15 mouse cellular contexts compared by ENCODE assay signal in genomic region chr1:179386237-179386975, GRCm38 (mm10).
DNase-seq lines count a peak whose midpoint lies in the region; ATAC-seq lines count a peak whose summit lies in the region.
"Had no signal": no experiment of that assay in that cellular context is flagged by ENCODE, and none has a peak within 500 bp of the region (broad histone marks: within the 10 kb centered on the region; RNA-seq: fewer than 3 reads in every experiment).

No protein-coding gene starts in this region.

- no peaks in the 10 kb centered on the region for H3K27me3 ChIP-seq in forebrain, embryonic 11.5 days (ENCODE audit: control insufficient read depth, insufficient read depth, low read length)
- H3K27me3 ChIP-seq in forebrain, embryonic 14.5 days (replicated peaks; ENCODE audit: control insufficient read depth, insufficient read depth, low read length): no peaks in the 10 kb centered on the region
- no peaks in the 10 kb centered on the region for H3K27me3 ChIP-seq in midbrain, embryonic 10.5 days (ENCODE audit: low read depth, poor library complexity, severe bottlenecking)
- no peaks in the 10 kb centered on the region for H3K27me3 ChIP-seq in midbrain, embryonic 14.5 days (ENCODE audit: control insufficient read depth, insufficient read depth, low read length)
- H3K27me3 ChIP-seq in kidney, embryonic 16.5 days (ENCODE audit: insufficient read depth, low read length): no peaks in the 10 kb centered on the region
- no peaks in the 10 kb centered on the region for H3K27me3 ChIP-seq in midbrain, embryonic 15.5 days (replicated peaks)
- H3K27me3 ChIP-seq: hindbrain, embryonic 12.5 days had no signal

- H3K36me3 ChIP-seq in forebrain, embryonic 11.5 days (ENCODE audit: control insufficient read depth, insufficient read depth, low read length): no peaks in the 10 kb centered on the region
- no peaks in the 10 kb centered on the region for H3K36me3 ChIP-seq in forebrain, embryonic 14.5 days (ENCODE audit: control insufficient read depth, insufficient read depth, low read length)
- H3K36me3 ChIP-seq in midbrain, embryonic 10.5 days: no peaks in the 10 kb centered on the region
- H3K36me3 ChIP-seq in midbrain, embryonic 14.5 days (ENCODE audit: control insufficient read depth, insufficient read depth, low read length): no peaks in the 10 kb centered on the region
- no peaks in the 10 kb centered on the region for H3K36me3 ChIP-seq in kidney, embryonic 16.5 days (ENCODE audit: insufficient read depth, low read length)
- H3K36me3 ChIP-seq in midbrain, embryonic 15.5 days (replicated peaks): no peaks in the 10 kb centered on the region
- H3K36me3 ChIP-seq: hindbrain, embryonic 12.5 days had no signal

- no peak overlapping the region for H3K4me2 ChIP-seq in forebrain, embryonic 11.5 days (ENCODE audit: low read depth, low read length, severe bottlenecking)
- no peak overlapping the region for H3K4me2 ChIP-seq in forebrain, embryonic 14.5 days (ENCODE audit: low read length)
- H3K4me2 ChIP-seq in midbrain, embryonic 14.5 days (ENCODE audit: low read length): no peak overlapping the region
- no peak overlapping the region for H3K4me2 ChIP-seq in kidney, embryonic 16.5 days (replicated peaks; ENCODE audit: low read depth, low read length)
- H3K4me2 ChIP-seq in midbrain, embryonic 15.5 days: no peak overlapping the region
- H3K4me2 ChIP-seq: hindbrain, embryonic 12.5 days had no signal

- no peak overlapping the region for H3K4me3 ChIP-seq in forebrain, embryonic 11.5 days (ENCODE audit: low read depth, low read length)
- H3K4me3 ChIP-seq in forebrain, embryonic 14.5 days (ENCODE audit: low read depth, low read length): no peak overlapping the region
- H3K4me3 ChIP-seq in midbrain, embryonic 10.5 days: no peak overlapping the region
- no peak overlapping the region for H3K4me3 ChIP-seq in midbrain, embryonic 14.5 days (replicated peaks; ENCODE audit: low read depth, low read length)
- H3K4me3 ChIP-seq in kidney, embryonic 16.5 days (ENCODE audit: low read length): no peak overlapping the region
- H3K4me3 ChIP-seq in midbrain, embryonic 15.5 days: no peak overlapping the region
- H3K4me3 ChIP-seq: hindbrain, embryonic 12.5 days had no signal

- H3K4me1 ChIP-seq in forebrain, embryonic 11.5 days (replicated peaks; ENCODE audit: control insufficient read depth, insufficient read depth, low read length): no peaks in the 10 kb centered on the region
- H3K4me1 ChIP-seq in forebrain, embryonic 14.5 days (ENCODE audit: control insufficient read depth, insufficient read depth, low read length): no peaks in the 10 kb centered on the region
- H3K4me1 ChIP-seq in midbrain, embryonic 10.5 days: peaks cover 9% of the 10 kb centered on the region
- 0 out of 2 replicates have a peak, but pooled peaks cover 8% of the 10 kb centered on the region for H3K4me1 ChIP-seq in midbrain, embryonic 14.5 days (ENCODE audit: control insufficient read depth, insufficient read depth, low read length)
- H3K4me1 ChIP-seq in kidney, embryonic 16.5 days (ENCODE audit: insufficient read depth, low read length): peaks cover 6% of the 10 kb centered on the region; the same call in 1 of the 2 replicates
- H3K4me1 ChIP-seq in midbrain, embryonic 15.5 days: peaks cover 5% of the 10 kb centered on the region

- WGBS in forebrain, embryonic 11.5 days: 57% methylated on average over 15 of the region's 15 CpGs
- WGBS in forebrain, embryonic 14.5 days: 55% methylated on average over 15 of the region's 15 CpGs
- WGBS in midbrain, embryonic 10.5 days: 63% methylated on average over 15 of the region's 15 CpGs
- WGBS in midbrain, embryonic 14.5 days: 47% methylated on average over 15 of the region's 15 CpGs
- WGBS in kidney, embryonic 16.5 days: 38% methylated on average over 15 of the region's 15 CpGs
- WGBS in midbrain, embryonic 15.5 days: 47% methylated on average over 15 of the region's 15 CpGs

- no peak overlapping the region for H3K9ac ChIP-seq in forebrain, embryonic 11.5 days (ENCODE audit: low read length)
- no peak overlapping the region for H3K9ac ChIP-seq in forebrain, embryonic 14.5 days (ENCODE audit: low read length)
- H3K9ac ChIP-seq in midbrain, embryonic 14.5 days (replicated peaks; ENCODE audit: low read length): no peak overlapping the region
- no peak overlapping the region for H3K9ac ChIP-seq in kidney, embryonic 16.5 days (replicated peaks; ENCODE audit: low read length)
- no peak overlapping the region for H3K9ac ChIP-seq in midbrain, embryonic 15.5 days
- H3K9ac ChIP-seq: forebrain, postnatal 0 days; hindbrain, embryonic 12.5 days had no signal

- DNase-seq in forebrain, embryonic 11.5 days (ENCODE audit: low spot score): peak; percentile 50
- DNase-seq in forebrain, embryonic 14.5 days (ENCODE audit: low spot score): no peak
- no peak for DNase-seq in midbrain, embryonic 10.5 days (ENCODE audit: low spot score)
- no peak for DNase-seq in midbrain, embryonic 14.5 days
- DNase-seq: adrenal gland, adult 8-10 months; forebrain, postnatal 0 days; gastrocnemius, postnatal 36 days; left cerebral cortex, postnatal 4 days; right cerebral cortex, postnatal 25 days had no signal

- H3K27ac ChIP-seq in forebrain, embryonic 11.5 days (ENCODE audit: low read depth, low read length): no peak overlapping the region
- no peak overlapping the region for H3K27ac ChIP-seq in forebrain, embryonic 14.5 days (ENCODE audit: low read depth, low read length)
- peak overlapping the region; percentile 6; the same call in 1 of the 2 replicates for H3K27ac ChIP-seq in midbrain, embryonic 10.5 days (replicated peaks)
- H3K27ac ChIP-seq in midbrain, embryonic 14.5 days (replicated peaks; ENCODE audit: low read depth, low read length): no peak overlapping the region
- H3K27ac ChIP-seq in kidney, embryonic 16.5 days (ENCODE audit: low read length): no peak overlapping the region
- H3K27ac ChIP-seq in midbrain, embryonic 15.5 days: no peak overlapping the region
- H3K27ac ChIP-seq: hindbrain, embryonic 12.5 days had no signal

- H3K9me3 ChIP-seq in forebrain, embryonic 11.5 days (ENCODE audit: control insufficient read depth, low read length): no peaks in the 10 kb centered on the region
- H3K9me3 ChIP-seq in forebrain, embryonic 14.5 days (replicated peaks; ENCODE audit: control insufficient read depth, low read length): no peaks in the 10 kb centered on the region
- H3K9me3 ChIP-seq in midbrain, embryonic 10.5 days (replicated peaks): no peaks in the 10 kb centered on the region
- H3K9me3 ChIP-seq in midbrain, embryonic 14.5 days (ENCODE audit: control insufficient read depth, low read length): no peaks in the 10 kb centered on the region
- H3K9me3 ChIP-seq in kidney, embryonic 16.5 days (ENCODE audit: low read length): no peaks in the 10 kb centered on the region
- no peaks in the 10 kb centered on the region for H3K9me3 ChIP-seq in midbrain, embryonic 15.5 days
- H3K9me3 ChIP-seq: hindbrain, embryonic 12.5 days had no signal

- ATAC-seq in forebrain, embryonic 11.5 days (replicated peaks; ENCODE audit: low FRiP score): no peak
- ATAC-seq in forebrain, embryonic 14.5 days: no peak
- ATAC-seq in midbrain, embryonic 14.5 days (ENCODE audit: low FRiP score, low TSS enrichment): no peak
- ATAC-seq in kidney, embryonic 16.5 days (ENCODE audit: low FRiP score, low TSS enrichment): peak; percentile 67
- ATAC-seq in midbrain, embryonic 15.5 days (replicated peaks): 0 out of 2 replicates have a peak, but pooled peaks have one; percentile 20
- ATAC-seq in megakaryocyte progenitor cell, adult 5-6 weeks (replicated peaks; ENCODE audit: poor library complexity): no peak
- no peak for ATAC-seq in granulocyte monocyte progenitor cell, adult 5-6 weeks (replicated peaks; ENCODE audit: poor library complexity, severe bottlenecking)
- ATAC-seq: lung, postnatal 0 days had no signal

Comparison
In these comparisons a context has a peak if more than half of its experiments do, and no peak if none do; other contexts are left out.
1. ATAC-seq: peak in kidney, embryonic 16.5 days (single experiment) and midbrain, embryonic 15.5 days (single experiment); none in forebrain, embryonic 11.5 days (single experiment), forebrain, embryonic 14.5 days (single experiment), midbrain, embryonic 14.5 days (single experiment), megakaryocyte progenitor cell, adult 5-6 weeks (single experiment) and granulocyte monocyte progenitor cell, adult 5-6 weeks (single experiment).